Mouse (Mus musculus) olfactory bulb, adult 2 months (tissue): ENCODE measurements around the gene Egr2.

Experiments used
- CTCF ChIP-seq: fragments of 200-500 bp; IDR thresholded peaks from 2 replicates; pipeline ENCODE4 v1.5.1; 2012; ENCODE audit warnings: low read depth, mild to moderate bottlenecking, low read length, moderate library complexity; ENCODE audit not compliant: insufficient read depth
- POLR2A ChIP-seq: fragments of 200-500 bp; IDR thresholded peaks from 2 replicates; pipeline ENCODE4 v1.6.1; 2012; ENCODE audit warnings: mild to moderate bottlenecking, low read depth, low read length, moderate library complexity; ENCODE audit not compliant: insufficient read depth

- TF ChIP-seq POLR2A: no peak
- no peak for TF ChIP-seq CTCF
These were observed 29.2 kb downstream of the Egr2 start for GRCm38 (mm10) chr10:67564509-67564908.
